Mouse (Mus musculus): Measurements from ENCODE around the gene Lrrc10b.
A peak's percentile ranks its signal among the peaks of the same experiment; 100 is the strongest.

Lrrc10b gene

DNA sequence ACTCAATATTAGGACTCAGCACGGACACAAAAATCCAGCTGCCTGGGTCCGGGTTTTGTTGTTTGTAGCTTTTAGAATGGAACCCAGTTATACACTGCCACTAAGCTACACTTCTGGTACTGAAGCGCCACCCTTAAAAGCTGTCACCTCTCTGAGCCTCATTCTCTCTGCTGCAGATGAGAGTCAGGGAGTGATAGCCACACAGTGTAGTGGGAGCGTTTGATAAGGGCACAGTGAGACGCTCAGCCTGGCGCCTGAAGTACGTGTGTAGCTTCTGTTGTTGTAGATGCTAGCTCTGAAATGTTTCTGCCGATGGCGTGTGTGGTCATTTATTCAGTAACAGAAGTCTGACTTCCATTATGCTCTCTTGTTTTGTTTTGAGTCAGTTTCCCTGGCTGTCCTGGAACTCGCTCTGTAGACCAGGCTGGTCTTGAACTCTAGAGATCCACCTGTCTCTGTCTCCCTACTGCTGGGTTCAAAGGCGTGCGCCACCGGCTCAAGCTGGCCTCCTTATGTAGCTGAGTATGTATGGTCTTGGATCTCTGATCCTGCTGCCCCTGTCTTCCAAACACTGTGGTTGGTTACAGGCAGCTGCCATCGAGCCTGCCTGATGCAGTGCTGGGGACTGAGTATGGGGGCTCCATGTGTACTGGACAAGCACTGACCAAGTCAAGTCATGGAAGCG lies 12.4 kb downstream of the Lrrc10b start:
- no peak for DNase-seq (ENCODE audit: low spot score in 2 of 2)

DNA sequence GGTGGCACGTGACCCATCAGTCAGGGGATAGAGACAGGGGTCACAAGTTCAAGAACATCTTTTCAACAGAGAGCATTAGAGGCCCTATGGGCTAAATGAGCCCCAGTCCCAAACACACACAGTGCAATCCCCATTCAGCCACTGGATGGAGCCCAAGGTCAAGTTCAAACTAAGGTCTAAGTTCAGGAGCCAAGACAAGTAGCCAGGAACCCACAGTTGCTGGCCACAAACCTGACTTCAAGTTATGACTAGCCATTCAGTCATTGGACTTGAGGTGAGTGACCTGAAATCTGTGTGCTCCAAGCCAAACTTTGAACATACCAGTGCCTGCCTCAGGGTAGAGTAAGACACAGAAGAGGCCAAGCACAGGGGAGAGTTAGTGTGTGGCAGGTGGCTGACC lies 19.8 kb downstream of the Lrrc10b start:
- DNase-seq (ENCODE audit: low spot score in 2 of 2): no peak

DNA sequence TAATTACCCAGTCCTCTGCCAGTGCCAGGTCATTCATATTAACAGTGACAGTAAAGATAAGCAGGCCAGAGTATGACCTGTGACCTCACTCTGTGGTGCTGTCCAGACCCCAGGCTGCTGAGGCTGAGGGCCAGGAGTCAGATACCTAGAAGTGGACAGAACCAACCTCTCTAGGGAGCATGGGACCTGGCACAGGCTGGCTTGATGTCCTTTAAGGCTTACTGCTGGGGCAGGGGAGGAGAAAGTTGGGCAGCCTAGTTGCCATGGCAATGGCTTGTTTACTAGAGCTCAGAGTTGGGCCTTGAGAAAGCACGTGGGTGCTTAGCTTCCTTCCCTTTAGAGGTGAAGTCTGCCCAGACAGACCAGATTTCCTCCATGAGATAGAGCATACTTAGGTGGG lies 20.5 kb downstream of the Lrrc10b start:
- DNase-seq (ENCODE audit: low spot score in 2 of 2): no peak

DNA sequence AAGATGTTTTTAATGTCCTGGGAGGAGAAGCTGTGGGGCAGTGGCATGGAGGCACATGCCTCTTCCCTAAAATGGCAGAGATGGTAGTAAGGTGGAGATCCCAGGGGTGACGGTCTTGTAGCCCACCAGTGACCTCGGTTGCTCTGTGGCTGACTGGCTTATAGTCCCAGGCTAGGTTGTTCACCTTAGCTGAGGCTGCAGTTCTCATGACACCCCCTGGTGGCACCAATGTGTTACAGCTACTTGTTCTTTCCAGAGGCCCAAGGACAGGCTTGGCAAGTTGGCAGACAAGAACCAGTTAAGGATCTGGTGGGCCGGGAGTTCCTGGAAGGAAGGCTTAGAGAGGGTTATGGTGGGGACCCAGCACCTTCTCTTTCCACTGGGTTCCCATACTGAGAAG lies 21.4 kb downstream of the Lrrc10b start:
- peak in 1 of 2 experiments; percentile 45 for DNase-seq (ENCODE audit: low spot score in 2 of 2)

DNA sequence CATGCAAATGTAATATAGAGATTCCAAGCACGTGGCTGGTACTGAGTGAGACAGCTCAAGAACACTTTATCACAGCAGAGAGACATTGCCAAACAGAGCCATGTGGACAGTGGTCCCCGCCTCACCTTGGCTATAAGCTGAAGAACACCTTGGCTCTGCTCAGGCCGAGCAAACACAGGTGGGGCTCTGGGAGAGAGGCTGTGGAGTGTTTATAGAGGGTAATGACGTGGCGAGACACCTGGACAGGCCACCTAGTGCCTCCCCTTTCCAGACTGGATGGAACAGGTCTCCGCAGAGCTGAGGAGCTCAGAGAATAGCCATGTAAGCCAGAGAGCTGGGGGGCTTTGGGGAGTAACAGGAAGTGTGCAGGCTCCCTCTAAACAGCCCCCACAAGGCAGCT lies 22.3 kb downstream of the Lrrc10b start:
- DNase-seq (ENCODE audit: low spot score in 2 of 2): no peak

DNA sequence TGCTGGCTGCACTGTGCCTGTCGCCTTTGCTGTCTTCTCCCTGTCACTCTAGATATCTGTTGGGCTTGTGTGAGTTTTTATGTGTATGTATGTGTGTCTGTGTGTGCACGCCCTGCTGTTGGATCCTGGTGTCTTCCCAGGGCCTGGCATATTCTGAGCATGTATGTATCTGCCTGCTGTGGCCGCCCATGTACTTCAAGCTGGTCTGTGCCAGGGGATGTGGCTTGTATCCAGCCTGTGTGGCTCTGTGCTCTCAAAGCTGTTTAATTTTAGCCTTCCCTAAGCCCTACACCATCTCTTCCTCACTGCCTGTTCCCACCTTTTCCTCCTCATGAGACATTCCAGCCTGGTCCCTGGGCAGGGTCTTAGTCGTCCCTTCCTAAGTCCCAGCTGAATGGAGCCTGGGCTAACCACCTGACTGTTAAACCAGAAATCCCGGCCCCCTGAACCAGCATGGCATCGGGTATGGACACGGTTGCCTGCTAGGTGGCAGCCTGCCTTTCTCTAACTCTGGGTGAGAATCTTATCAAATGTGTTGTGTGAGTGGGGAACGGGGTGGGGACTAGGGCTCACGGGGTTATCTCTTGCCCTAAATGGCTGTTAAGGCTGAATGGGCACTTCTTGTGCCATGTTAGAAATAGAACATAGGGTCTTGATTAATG lies 23.3 kb downstream of the Lrrc10b start:
- DNase-seq (ENCODE audit: low spot score in 2 of 2): no peak

DNA sequence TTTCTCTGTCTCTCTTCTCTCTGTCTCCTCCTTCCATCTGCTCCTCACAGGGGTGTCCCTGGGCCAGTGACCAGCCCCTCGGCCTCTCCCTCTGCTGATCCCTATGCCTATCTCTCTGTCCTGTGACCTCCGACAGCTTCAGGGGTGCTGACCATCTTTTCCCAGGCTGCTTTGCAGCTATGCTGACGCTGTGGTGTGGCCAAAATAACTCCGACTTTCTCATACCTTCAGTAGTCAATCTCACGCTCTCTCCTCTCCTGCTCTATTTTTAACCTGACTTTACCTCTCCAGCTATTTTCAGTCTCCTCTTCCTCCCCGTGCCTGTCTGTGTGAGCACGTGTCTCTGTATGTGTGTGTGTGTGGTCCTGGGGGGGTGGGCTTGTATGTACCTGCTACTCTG lies 24.0 kb downstream of the Lrrc10b start:
- DNase-seq (ENCODE audit: low spot score in 2 of 2): no peak

DNA sequence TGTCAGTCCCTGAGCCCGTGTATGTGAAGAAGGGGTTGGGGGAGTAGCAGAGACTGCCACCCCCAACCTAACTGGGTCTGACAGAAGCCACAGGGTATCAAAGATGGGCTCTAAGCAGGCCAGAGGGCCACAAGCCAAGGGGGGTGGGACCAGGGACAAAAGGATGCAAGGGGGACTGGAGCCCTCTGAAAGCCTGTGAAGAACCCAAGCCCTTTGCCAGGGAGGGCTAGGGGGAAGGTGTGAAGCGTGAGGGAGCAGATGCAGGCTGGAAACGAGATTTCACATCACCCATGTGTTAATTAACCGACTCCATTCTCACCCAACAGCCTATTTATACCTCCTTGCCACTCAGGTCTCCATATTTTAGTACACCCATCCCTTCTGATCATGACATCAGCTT lies 25.4 kb downstream of the Lrrc10b start:
- no peak for DNase-seq (ENCODE audit: low spot score in 2 of 2)

DNA sequence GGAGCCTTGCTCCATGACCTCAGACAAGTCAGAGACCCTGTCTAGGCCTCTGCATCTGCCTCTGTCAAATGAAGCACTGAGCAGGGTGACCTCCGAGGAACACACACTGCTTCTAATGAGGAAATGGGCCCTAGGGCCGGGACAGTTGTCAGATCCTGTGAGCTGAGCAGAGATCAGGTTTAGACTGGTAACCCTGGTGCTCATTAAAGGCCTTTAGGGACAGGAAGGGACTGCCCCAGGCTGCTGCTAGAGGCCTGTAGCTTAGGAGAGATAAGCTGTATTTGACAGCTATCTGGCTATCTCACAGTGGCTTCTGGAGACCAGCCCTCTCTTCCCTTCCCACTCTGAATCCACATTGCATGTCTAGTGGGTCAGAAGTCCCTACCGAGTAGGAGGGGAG lies 25.9 kb downstream of the Lrrc10b start:
- no peak for DNase-seq (ENCODE audit: low spot score in 2 of 2)

DNA sequence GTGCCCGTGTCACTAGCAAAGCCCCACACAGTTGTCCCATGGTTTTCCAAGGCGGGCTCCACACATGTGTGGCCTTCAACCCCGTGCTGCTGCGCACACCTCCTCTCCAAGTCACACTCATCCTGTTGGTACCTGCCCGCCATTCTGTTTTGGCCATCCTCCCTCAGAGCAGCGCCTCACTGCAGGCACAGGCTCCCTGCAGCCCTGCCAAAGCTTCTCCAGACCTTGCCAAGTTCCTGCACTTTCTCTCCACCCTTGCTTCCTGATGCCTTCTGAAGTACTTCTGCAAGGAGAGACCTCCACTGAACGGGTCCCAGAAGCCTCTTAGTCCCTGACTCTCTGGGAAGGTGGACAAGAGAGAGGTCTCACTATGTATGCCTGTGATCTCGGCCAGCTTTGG lies 27.9 kb downstream of the Lrrc10b start:
- no peak for DNase-seq (ENCODE audit: low spot score in 2 of 2)

DNA sequence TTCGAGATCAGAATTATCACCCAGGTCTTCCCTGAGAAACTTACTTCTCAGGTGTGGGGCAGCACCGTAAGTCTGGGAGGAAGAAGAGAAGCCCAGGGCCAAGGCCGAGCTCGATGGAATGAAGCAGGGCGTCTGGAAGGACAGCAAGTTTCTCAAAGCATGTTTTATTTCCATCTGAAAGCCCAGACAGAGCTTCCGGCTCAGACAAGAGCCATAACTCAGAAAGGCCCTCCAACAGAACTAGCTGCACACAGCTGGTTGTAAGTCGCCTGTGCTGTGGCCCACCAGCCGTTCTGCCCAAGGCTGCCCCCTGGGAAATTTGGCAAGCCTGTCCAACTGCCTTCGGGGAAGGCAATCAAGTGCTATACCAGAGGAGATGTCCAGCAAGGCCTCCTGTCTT lies 29.8 kb downstream of the Lrrc10b start:
- DNase-seq (ENCODE audit: low spot score in 2 of 2): no peak

DNA sequence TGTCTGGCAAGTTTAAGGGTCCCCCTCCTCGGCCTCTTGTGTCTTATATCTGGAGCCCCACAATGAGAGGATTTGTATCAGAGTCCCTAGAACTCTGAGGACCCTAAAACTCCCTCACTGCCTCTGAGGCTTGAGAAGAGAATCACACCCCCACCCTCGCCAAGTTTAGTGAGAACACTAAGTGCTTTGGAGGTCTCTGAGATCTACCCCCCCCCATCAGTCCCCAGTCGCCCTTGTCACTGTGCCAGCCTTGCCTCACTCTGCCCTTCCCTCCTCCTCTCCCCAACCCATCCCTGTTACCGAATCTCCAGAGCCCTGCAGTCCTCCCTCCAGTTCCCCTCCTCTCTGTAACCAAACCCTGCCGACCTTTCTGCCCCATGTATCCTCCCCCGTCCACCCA lies 30.5 kb downstream of the Lrrc10b start:
- DNase-seq (ENCODE audit: low spot score in 2 of 2): no peak

DNA sequence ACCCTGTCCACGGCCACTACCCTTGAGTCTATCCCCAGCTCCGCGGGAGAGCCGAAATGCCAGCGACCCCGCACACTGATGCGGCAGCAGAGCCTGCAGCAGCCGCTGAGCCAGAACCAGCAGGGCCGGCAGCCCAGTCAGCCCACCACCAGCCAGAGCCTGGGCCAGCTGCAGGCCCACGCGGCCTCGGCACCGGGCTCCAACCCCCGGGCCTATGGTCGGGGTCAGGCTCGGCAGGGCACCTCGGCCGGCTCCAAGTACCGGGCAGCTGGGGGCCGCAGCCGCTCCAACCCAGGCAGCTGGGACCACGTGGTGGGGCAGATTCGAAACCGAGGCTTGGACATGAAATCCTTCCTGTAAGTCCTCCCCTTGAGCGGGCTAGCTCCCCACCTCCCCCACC lies 31.0 kb downstream of the Lrrc10b start:
- DNase-seq (ENCODE audit: low spot score in 2 of 2): no peak

DNA sequence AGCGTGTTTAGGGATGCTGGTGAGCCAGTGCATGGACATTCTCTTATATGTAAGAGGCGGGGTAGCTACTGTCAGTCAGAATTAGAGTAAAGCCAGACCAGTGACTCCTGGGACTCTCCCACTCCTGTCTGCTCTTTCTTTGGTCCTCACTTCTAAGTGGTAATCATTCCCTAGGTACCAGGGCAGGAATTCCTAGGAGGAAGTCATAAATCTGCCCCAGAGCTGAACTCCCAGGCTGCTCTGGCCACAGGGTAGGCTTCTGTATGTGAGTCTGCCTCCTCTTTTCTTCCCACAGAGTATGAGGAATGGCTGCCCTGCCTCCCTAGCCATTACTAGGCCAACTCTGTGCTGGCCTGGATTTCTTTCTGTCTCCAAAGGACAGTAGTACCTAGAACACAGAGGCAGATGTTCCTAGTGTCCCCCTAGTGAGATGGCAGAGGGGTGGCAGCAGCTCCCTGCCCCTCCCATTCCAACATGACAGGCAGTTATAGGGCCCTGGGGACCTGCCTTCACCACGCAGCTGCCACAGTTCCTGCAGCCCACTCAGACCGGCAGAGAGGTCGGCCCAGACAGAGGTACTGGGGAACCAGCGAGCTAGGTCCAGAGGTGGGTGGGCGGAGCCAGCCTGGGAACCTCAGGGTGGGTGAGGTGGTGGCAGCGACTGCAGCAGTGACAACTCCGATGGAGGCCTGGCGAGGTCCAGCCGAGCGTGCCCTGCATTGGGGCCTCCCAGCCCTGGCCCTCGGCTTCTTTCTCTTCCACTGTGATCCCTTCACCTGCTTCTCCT lies 31.6 kb downstream of the Lrrc10b start:
- DNase-seq (ENCODE audit: low spot score in 2 of 2): no peak

DNA sequence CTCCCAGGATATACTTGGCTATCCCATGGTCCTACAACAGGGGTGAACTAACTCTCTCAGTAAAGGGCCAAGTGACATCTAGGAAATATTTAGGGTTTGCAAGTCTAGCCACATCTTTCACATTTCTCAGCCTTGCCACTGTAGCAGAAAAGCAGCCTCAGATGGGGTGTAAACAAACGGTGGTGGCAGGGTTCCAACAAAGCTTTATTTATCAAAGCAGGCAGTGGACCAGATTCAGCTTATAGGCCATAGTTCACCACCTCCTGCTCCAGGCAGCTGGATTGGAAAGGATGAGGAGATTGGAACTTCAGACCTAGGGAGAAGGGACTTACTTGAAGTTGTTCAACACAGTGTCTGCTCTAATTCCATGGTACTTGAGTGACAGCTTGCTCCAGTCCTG lies 32.5 kb downstream of the Lrrc10b start:
- DNase-seq (ENCODE audit: low spot score in 2 of 2): no peak

DNA sequence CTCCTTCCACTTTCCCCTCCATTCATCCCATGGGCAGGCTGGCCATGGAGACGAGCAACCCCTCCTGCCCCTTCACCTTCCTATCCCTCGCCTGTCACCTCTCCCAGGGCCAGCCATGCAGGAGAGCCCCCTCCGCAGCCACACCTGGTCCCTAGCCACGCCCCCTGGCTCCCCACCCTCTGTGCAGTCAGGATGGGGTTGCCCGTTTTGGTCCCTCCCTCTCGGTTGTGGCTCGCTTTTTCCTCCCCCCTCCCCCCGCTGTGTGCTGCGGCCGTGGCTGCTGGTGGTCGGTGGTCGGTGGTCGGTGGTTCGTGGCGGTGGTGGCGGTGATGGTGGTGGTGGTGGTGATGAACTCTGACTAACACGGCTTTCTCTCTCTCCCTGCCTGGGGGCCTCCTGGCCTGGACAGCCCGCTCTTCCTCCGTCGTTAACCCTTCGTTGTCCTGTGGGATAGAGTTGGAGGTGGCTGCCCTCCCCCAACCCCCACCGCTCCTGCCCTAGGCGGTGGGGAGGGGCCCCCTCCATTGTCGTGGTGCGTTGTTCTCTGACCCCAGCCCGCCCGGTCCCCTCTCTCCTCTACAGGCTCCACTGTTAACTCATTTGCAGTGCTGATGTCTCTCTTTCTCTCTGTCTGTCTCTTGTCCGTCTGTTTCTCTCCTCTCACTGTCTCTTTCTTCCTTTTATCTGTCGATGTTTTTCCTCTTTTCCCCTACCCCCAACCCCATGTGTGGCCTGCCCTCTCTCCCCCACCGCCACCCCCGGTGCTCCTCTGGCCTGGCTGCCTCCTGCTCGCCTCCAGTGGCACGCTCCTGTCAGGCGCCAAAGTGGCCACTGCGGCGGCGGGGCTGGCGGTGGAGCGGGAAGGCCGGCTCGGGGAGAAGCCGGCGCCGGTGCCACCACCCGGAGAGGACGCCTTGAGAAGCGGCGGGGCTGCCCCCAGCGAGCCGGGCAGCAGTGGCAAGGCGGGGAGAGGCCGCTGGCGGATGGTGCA lies 35.0 kb downstream of the Lrrc10b start:
- DNase-seq (ENCODE audit: low spot score in 2 of 2): no peak

DNA sequence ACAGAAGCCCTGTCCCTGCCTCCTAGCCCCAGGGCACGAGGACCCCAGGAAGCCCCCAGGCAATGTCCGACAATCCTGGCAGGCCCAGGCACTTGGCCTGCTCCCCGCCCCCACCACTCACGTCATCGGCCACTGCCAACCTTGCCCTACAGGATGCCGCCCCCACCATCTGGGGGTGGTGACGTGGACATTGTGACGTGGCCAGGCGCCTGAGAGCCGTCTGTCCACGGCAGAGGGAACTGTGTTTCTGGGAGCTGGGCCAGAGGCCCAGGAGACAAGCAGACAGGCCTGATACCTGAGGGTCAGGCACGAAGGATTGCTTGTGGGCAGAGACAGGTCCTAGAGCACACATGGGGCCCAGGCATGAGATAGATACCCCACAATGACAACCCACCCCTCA lies 39.8 kb downstream of the Lrrc10b start:
- DNase-seq (ENCODE audit: low spot score in 2 of 2): no peak

DNA sequence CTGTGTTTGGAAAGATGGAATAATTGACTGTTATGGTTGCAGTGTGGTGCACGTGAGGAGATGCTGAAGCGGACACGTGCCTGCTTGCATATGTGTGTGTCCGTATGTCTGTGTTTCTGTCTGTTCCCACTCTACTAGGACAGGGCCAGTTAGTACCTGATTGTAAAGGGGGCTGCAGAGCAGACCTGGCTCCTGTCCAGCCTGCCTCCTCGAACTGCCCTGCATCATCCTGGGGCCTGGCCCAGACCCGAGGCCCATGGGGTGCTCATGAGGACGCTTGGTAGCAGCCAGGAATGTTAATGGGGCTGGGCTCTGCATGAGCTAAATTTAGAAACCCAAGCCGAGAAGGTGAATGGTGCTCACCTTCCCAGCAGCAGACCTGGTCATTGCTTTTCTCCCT lies 40.4 kb downstream of the Lrrc10b start:
- no peak for DNase-seq (ENCODE audit: low spot score in 2 of 2)

DNA sequence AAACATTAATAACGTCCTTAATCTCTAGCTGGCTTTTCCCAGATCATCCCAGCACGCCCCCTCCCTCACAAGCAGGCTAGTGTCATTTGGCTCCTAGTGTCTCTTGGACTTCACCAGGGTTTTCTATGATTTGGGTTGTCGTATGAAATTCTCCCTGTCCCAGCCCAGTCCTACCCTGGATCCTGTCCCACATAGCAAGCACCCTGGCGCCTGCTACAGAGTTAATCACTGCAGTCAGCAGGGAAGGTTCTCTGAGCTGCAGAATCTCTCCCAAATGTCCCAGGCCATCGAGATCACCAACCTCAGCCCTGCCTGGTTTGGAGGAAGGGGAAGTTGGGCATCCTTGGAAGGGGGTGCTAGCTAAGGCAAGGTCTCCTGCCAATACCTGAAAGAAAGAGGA lies 41.8 kb downstream of the Lrrc10b start:
- DNase-seq (ENCODE audit: low spot score in 2 of 2): no peak

DNA sequence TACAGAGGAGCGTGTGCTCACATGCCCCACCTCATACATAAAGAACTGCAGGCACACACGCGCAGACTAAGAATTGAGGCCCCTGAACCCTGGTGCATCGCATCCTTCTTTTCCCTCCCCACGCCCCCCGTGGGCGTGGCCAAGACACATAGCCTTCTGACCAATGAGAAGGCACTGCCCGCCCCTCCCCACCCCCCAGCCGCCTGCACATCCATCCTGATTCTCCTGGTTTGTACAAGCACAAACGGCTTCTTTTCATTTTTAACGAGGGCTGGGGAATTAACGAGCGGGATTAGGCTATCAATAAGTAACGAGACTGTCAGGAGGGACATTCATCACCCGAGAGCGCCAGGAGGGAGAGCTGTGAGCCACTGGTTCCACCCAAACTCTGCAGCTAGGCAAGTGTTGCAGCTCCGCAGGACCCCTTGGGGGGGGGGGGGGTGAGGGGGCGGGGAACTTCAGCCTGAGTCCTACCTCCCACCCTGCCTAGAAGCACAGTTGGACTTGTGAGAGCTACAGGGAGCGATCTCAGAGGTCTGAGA lies 43.5 kb downstream of the Lrrc10b start:
- no peak for DNase-seq (ENCODE audit: low spot score in 2 of 2)

Data from thymus, postnatal 10 days (tissue).